Comparison of ENCODE assay signal across 8 mouse cellular contexts in genomic region chr6:4748506-4748961, GRCm38 (mm10). TPM values are rescaled to one million over a fixed set of nuclear protein-coding genes. Genes with fewer than 3 reads are reported as not detected.
DNase-seq lines count a peak whose midpoint lies in the region; ATAC-seq and TF ChIP-seq lines count a peak whose summit lies in the region.

No protein-coding gene starts in this region.

- no peak for TF ChIP-seq POLR2A in myocyte (IDR thresholded peaks at IDR 0.05; ENCODE audit: insufficient read length, low read depth)

- no peak overlapping the region for H3K9ac ChIP-seq in lung, embryonic 15.5 days
- H3K9ac ChIP-seq in heart, embryonic 12.5 days: peak overlapping the region; percentile 47; the same call in 1 of the 2 replicates

- no peak overlapping the region for H3ac ChIP-seq in myocyte (ENCODE audit: control insufficient read depth, insufficient read length)

- H3K9me3 ChIP-seq in lung, embryonic 15.5 days: no peaks in the 10 kb centered on the region
- H3K9me3 ChIP-seq in heart, embryonic 12.5 days (replicated peaks): peaks cover 31% of the 10 kb centered on the region

- H3K27me3 ChIP-seq in lung, embryonic 15.5 days: no peaks in the 10 kb centered on the region
- H3K27me3 ChIP-seq in heart, embryonic 12.5 days (replicated peaks): no peaks in the 10 kb centered on the region
- no peaks in the 10 kb centered on the region for H3K27me3 ChIP-seq in myocyte (ENCODE audit: control insufficient read depth, insufficient read depth, insufficient read length)

- H3K4me2 ChIP-seq in lung, embryonic 15.5 days: peak overlapping the region; percentile 81
- H3K4me2 ChIP-seq in heart, embryonic 12.5 days: peak overlapping the region; percentile 63
- H3K4me2 ChIP-seq in myocyte (ENCODE audit: low read depth): peak overlapping the region; percentile 77

- H3K79me2 ChIP-seq in myocyte (ENCODE audit: control insufficient read depth, insufficient read depth): no peaks in the 10 kb centered on the region

- peak overlapping the region; percentile 50 for H3K4me3 ChIP-seq in lung, embryonic 15.5 days
- H3K4me3 ChIP-seq in heart, embryonic 12.5 days: peak overlapping the region; percentile 56
- peak overlapping the region; percentile 43 for H3K4me3 ChIP-seq in myocyte

- H3K27ac ChIP-seq in lung, embryonic 15.5 days: 0 out of 2 replicates have a peak overlapping the region, but pooled peaks have one; percentile 4
- H3K27ac ChIP-seq in heart, embryonic 12.5 days (ENCODE audit: poor library complexity, severe bottlenecking): no peak overlapping the region

- 48% methylated on average over 15 of the region's 15 CpGs for WGBS in lung, embryonic 15.5 days
- WGBS in heart, embryonic 12.5 days: 40% methylated on average over 15 of the region's 15 CpGs

- H3K36me3 ChIP-seq in lung, embryonic 15.5 days: no peaks in the 10 kb centered on the region
- peaks cover 3% of the 10 kb centered on the region; the same call in 1 of the 2 replicates for H3K36me3 ChIP-seq in heart, embryonic 12.5 days
- no peaks in the 10 kb centered on the region for H3K36me3 ChIP-seq in myocyte (ENCODE audit: control insufficient read depth, insufficient read depth)

- peak; percentile 62 for DNase-seq in adrenal gland, postnatal 25 days
- DNase-seq in adrenal gland, adult 2 months: no peak
- DNase-seq in lung, postnatal 10 days: no peak
- DNase-seq in layer of hippocampus, postnatal 25 days (ENCODE audit: extremely low spot score in 1 of 2, low spot score in 1 of 2): peak; percentile 15 to 32
- no peak for DNase-seq in urinary bladder, postnatal 25 days (ENCODE audit: low spot score)

- H3K4me1 ChIP-seq in lung, embryonic 15.5 days: no peaks in the 10 kb centered on the region
- no peaks in the 10 kb centered on the region for H3K4me1 ChIP-seq in heart, embryonic 12.5 days (replicated peaks)

- peak; percentile 1; the same call in 1 of the 2 replicates for ATAC-seq in lung, embryonic 15.5 days (ENCODE audit: borderline replicate concordance, extremely low read depth, low FRiP score, low TSS enrichment)
- ATAC-seq in heart, embryonic 12.5 days (ENCODE audit: insufficient number of reproducible peaks, low FRiP score): 0 out of 2 replicates have a peak, but pooled peaks have one; percentile 2

TF ChIP-seq in myocyte, 11 proteins besides CTCF, POLR2A, EP300 and RAD21:
- no peak for TF ChIP-seq TCF3 (IDR thresholded peaks at IDR 0.05; ENCODE audit: insufficient read length, low read depth)
- TF ChIP-seq CEBPB (IDR thresholded peaks at IDR 0.05; ENCODE audit: insufficient read depth, poor library complexity, severe bottlenecking): no peak
- no peak for TF ChIP-seq E2F4 (IDR thresholded peaks at IDR 0.05; ENCODE audit: insufficient read depth)
- no peak for TF ChIP-seq USF1 (IDR thresholded peaks at IDR 0.05; ENCODE audit: low read depth)
- TF ChIP-seq REST (IDR thresholded peaks at IDR 0.05; ENCODE audit: insufficient read depth, insufficient read length): no peak
- no peak for TF ChIP-seq POLR2AphosphoS2 (IDR thresholded peaks at IDR 0.05; ENCODE audit: insufficient read length, low read depth)
- TF ChIP-seq TCF12 (IDR thresholded peaks at IDR 0.05; ENCODE audit: insufficient read depth, poor library complexity, severe bottlenecking): no peak
- TF ChIP-seq MYOG (IDR thresholded peaks at IDR 0.05; ENCODE audit: control insufficient read depth in 1 of 3, insufficient read depth in 1 of 3, insufficient read length in 2 of 3, low read depth in 2 of 3): no peak
- no peak for TF ChIP-seq SRF (IDR thresholded peaks at IDR 0.05; ENCODE audit: control insufficient read depth, insufficient read length, low read depth)

RNA-seq across cellular contexts. Expression of gene Peg10, which starts 1.4 kb away (rescaled TPM):
- total RNA-seq in adrenal gland, postnatal 25 days (2021): 386 and 540 TPM in 2 replicates
- total RNA-seq in adrenal gland, adult 2 months (2021): 100 to 1,000 TPM; 220 to 417 TPM
- 102 and 152 TPM in 2 replicates for polyA plus RNA-seq in adrenal gland, adult 2 months (2012; rRNA removed)
- polyA plus RNA-seq in lung, embryonic 15.5 days (2015; fragmentation: Nextera tagmentation; extraction: Ambion mirVana): 2.2 and 2.3 TPM in 2 replicates
- polyA plus RNA-seq in heart, embryonic 12.5 days (2016; fragmentation: Nextera tagmentation; extraction: Ambion mirVana): 4.1 and 4.2 TPM in 2 replicates
- 1 to 10 TPM; 6.0 to 6.8 TPM for total RNA-seq in layer of hippocampus, postnatal 25 days (2021)
- 2.6 TPM for polyA plus RNA-seq in myocyte (2012; fragmentation: generic; extraction: Trizol)

RNA-seq across cellular contexts. Expression of gene Sgce, which starts 1.5 kb away (rescaled TPM):
- 59.7 and 65.7 TPM in 2 replicates for total RNA-seq in adrenal gland, postnatal 25 days (2021)
- 10 to 100 TPM; 73.3 to 75.4 TPM for total RNA-seq in adrenal gland, adult 2 months (2021)
- 10.3 and 11.9 TPM in 2 replicates for polyA plus RNA-seq in adrenal gland, adult 2 months (2012; rRNA removed)
- polyA plus RNA-seq in lung, embryonic 15.5 days (2015; fragmentation: Nextera tagmentation; extraction: Ambion mirVana): 67.8 and 74.8 TPM in 2 replicates
- 60.6 and 62.2 TPM in 2 replicates for polyA plus RNA-seq in heart, embryonic 12.5 days (2016; fragmentation: Nextera tagmentation; extraction: Ambion mirVana)
- 10 to 100 TPM; 33.3 to 35.3 TPM for total RNA-seq in layer of hippocampus, postnatal 25 days (2021)
- 16.8 TPM for polyA plus RNA-seq in myocyte (2012; fragmentation: generic; extraction: Trizol)

Comparison
In these comparisons a context has a peak if more than half of its experiments do, and no peak if none do; other contexts are left out.
1. DNase-seq: peak in adrenal gland, postnatal 25 days (single experiment) and layer of hippocampus, postnatal 25 days (2 of 2); none in adrenal gland, adult 2 months (single experiment), lung, postnatal 10 days (single experiment) and urinary bladder, postnatal 25 days (single experiment).
2. RNA of gene Peg10, which starts 1.4 kb away (polyA plus RNA-seq): 102 to 152 TPM in adrenal gland, adult 2 months; 4.1 to 4.2 TPM in heart, embryonic 12.5 days, 2.6 TPM in myocyte (single experiment) and 2.2 to 2.3 TPM in lung, embryonic 15.5 days; every median in the first group is over 10 times any median in the second.
3. Peak in every context shown above with its lines, with median percentiles within 50 percentile points of each other: H3K4me2 ChIP-seq and H3K4me3 ChIP-seq.